Mouse (Mus musculus) liver, postnatal 0 days (tissue): ENCODE measurements around the gene Ccl22.

Source experiments
- CTCF ChIP-seq: sonication (generic); IDR thresholded peaks from 2 replicates; pipeline ENCODE4 v1.5.1; 2016; ENCODE audit warnings: antibody characterized with exemption, low read depth
- EP300 ChIP-seq: IDR thresholded peaks from 2 replicates; pipeline ENCODE4 v1.6.1; 2016; ENCODE audit warnings: antibody characterized with exemption, low read depth, mild to moderate bottlenecking

GRCm38 (mm10) chr8:94702156-94702555, 43.2 kb upstream of the Ccl22 start:
- TF ChIP-seq EP300: no peak
- no peak for TF ChIP-seq CTCF
